Mouse (Mus musculus) embryonic facial prominence, embryonic 14.5 days (tissue): ENCODE data around the gene Dupd1. TPM values are rescaled to one million over a fixed set of nuclear protein-coding genes. Genes with fewer than 3 reads are reported as not detected.

Experiments used
- ATAC-seq: fragments of 200-750 bp; cut with Nextera tagmentation; 2 replicates; pipeline ENCODE4 v1.8.0; 2017; ENCODE audit warnings: low read depth, moderate number of reproducible peaks, moderate TSS enrichment
- DNase-seq: peaks from one replicate; pipeline ENCODE4 v3.0.0-alpha.2; 2015; ENCODE audit warnings: low spot score
- H3K27ac ChIP-seq: fragments of 300-500 bp; sonication (generic); replicated peaks from 2 replicates; pipeline ENCODE4 v1.5.1; 2014; ENCODE audit warnings: low read depth, mild to moderate bottlenecking, low read length, moderate library complexity
- H3K27me3 ChIP-seq: fragments of 300-500 bp; sonication (generic); replicated peaks from 2 replicates; pipeline ENCODE4 v1.6.1; 2014; ENCODE audit warnings: low read length; ENCODE audit not compliant: control insufficient read depth, insufficient read depth
- H3K36me3 ChIP-seq: fragments of 300-500 bp; sonication (generic); 2 replicates; pipeline ENCODE4 v1.6.1; 2014; ENCODE audit warnings: low read length, mixed read lengths; ENCODE audit not compliant: control insufficient read depth, insufficient read depth
- H3K4me1 ChIP-seq: fragments of 300-500 bp; sonication (generic); 2 replicates; pipeline ENCODE4 v1.6.1; 2014; ENCODE audit warnings: antibody characterized with exemption, low read length; ENCODE audit not compliant: control insufficient read depth, insufficient read depth
- H3K4me2 ChIP-seq: fragments of 300-500 bp; sonication (generic); 2 replicates; pipeline ENCODE4 v1.6.1; 2014; ENCODE audit warnings: low read depth, mild to moderate bottlenecking, low read length, moderate library complexity, mixed read lengths
- H3K4me3 ChIP-seq: fragments of 300-500 bp; sonication (generic); 2 replicates; pipeline ENCODE4 v1.5.1; 2014; ENCODE audit warnings: low read depth, mild to moderate bottlenecking, low read length
- H3K9ac ChIP-seq: fragments of 300-500 bp; sonication (generic); 2 replicates; pipeline ENCODE4 v1.6.1; 2014; ENCODE audit warnings: low read depth, mild to moderate bottlenecking, low read length, moderate library complexity, mixed read lengths
- H3K9me3 ChIP-seq: fragments of 300-500 bp; sonication (generic); 2 replicates; pipeline ENCODE4 v1.6.1; 2016; ENCODE audit warnings: low read length; ENCODE audit not compliant: control insufficient read depth
- WGBS: fragments of 180-500 bp; shearing (Covaris S2); extraction: QIAGEN DNeasy Blood & Tissue Kit; methylation state at CpG from one replicate; pipeline ENCODE4 v1.1.7; 2014; 5-methylcytosine and 5-hydroxymethylcytosine counted together
- polyA plus RNA-seq: library from polyadenylated mRNA; unstranded; fragments of >200 nt; fragmentation: Nextera tagmentation; extraction: Ambion mirVana; gene quantifications from 2 replicates; pipeline ENCODE4 v1.2.1, GENCODE M21; 2014

Dupd1 gene
- polyA plus RNA-seq, 1 experiment from 2014 or later = 0.95 TPM

DNA sequence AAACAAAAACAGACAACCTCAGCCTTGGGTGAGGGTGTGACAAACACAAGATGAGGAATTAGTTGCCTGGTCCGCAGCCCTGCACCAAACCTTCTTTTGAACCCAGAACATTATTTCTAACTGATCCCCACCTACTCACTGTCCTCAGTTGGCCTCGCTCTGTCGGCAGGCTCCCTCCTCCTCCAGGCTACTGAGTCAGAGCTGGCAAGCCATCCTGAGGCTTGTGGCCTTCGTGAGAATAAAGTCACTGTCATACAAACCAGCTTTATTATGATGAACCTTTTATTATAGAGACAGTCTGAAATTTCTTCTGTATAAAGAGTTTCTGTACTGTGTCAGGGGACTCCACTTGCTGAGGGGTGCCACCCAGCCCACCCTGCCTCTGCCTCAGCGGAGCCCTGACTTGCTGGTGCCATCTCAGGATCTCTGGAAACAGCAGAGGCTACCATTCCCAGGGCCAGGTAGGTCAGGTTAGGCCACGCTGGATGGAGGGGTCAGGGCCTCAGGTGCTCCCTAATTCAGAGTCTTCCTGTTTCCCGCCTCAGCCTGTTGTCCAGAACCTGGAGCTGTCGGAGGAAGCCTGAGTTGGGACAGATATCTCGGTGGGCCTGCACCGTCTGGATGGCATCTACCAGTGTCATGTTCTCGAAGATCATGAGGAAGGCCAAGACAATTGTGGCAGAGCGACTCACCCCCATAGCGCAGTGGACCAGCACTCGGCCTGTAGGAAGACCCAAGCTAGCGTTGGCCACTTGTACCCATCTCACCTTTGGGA, 18.9 kb upstream of the Dupd1 start:
- Histone ChIP-seq H3K4me1 (no peaks in the 10 kb centered on the region), H3K4me2 (no peak overlapping the region), H3K9ac (no peak overlapping the region), H3K27ac (no peak overlapping the region), H3K36me3 (no peaks in the 10 kb centered on the region), H3K27me3 (no peaks in the 10 kb centered on the region), H3K4me3 (no peak overlapping the region), H3K9me3 (peaks cover 4% of the 10 kb centered on the region; the same call in 1 of the 2 replicates)
- 89% methylated on average over 15 of the region's 15 CpGs for WGBS
- ATAC-seq (no peak), DNase-seq (no peak)

- 91% methylated on average over 4 of the region's 4 CpGs for WGBS
- H3K9ac ChIP-seq = no peak overlapping the region
- H3K36me3 ChIP-seq = no peaks in the 10 kb centered on the region
- no peak overlapping the region for H3K4me3 ChIP-seq
- ATAC-seq = no peak
- H3K4me2 ChIP-seq = no peak overlapping the region
- no peak overlapping the region for H3K27ac ChIP-seq
- H3K27me3 ChIP-seq = no peaks in the 10 kb centered on the region
- DNase-seq = no peak
- H3K9me3 ChIP-seq = peaks cover 4% of the 10 kb centered on the region; the same call in 1 of the 2 replicates
- no peaks in the 10 kb centered on the region for H3K4me1 ChIP-seq
Measured at GRCm38 (mm10) chr14:21729936-21730335, 15.6 kb upstream of the Dupd1 start.

- Histone ChIP-seq H3K9me3 (peaks cover 4% of the 10 kb centered on the region; the same call in 1 of the 2 replicates), H3K4me3 (no peak overlapping the region), H3K4me1 (no peaks in the 10 kb centered on the region), H3K27me3 (no peaks in the 10 kb centered on the region), H3K36me3 (no peaks in the 10 kb centered on the region), H3K9ac (no peak overlapping the region), H3K4me2 (no peak overlapping the region), H3K27ac (no peak overlapping the region)
- DNase-seq (no peak), ATAC-seq (no peak)
- WGBS = 60% methylated on average over 6 of the region's 6 CpGs
Measured at GRCm38 (mm10) chr14:21729031-21729732, 14.8 kb upstream of the Dupd1 start.

DNA sequence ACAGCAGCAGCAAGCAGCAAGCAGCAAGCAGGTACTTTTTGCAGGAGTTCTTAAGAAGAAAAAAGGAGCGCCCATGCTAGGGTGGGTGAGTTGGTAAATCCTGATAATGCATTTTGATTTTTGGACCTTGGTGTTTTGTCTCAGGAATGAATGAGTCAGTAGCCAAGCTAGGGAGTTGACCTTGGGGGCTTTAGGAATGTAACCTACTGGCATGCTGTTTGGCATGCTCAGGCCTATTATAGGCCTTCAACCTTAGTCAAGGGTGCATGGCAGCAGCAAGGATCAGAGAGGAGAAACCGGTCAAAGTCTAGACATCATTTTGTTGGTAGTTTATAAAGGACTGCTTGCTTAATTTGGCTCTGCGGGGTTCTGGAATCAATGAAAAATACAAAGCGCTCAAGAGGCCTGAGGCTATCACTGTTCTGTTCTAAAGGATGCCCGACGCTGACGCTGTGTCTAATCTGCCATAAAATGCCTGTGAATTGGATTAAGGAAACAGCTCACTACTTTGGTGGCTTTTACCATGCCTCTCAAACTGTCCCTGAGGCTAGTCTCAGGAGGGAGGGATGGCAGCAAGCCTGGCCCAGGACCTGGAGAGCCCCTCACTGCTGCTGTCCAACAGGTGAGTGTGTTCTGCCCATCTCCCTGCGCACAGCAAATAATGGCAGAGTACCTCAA, 7.8 kb upstream of the Dupd1 start:
- no peaks in the 10 kb centered on the region for H3K36me3 ChIP-seq
- WGBS = 56% methylated on average over 8 of the region's 8 CpGs
- no peaks in the 10 kb centered on the region for H3K27me3 ChIP-seq
- ATAC-seq (no peak), DNase-seq (peak; percentile 22)
- no peak overlapping the region for H3K9ac ChIP-seq
- no peak overlapping the region for H3K4me2 ChIP-seq
- H3K9me3 ChIP-seq = peaks cover 7% of the 10 kb centered on the region; the same call in 1 of the 2 replicates
- H3K4me3 ChIP-seq = no peak overlapping the region
- no peak overlapping the region for H3K27ac ChIP-seq
- H3K4me1 ChIP-seq = no peaks in the 10 kb centered on the region

GRCm38 (mm10) chr14:21720430-21721205, 6.2 kb upstream of the Dupd1 start:
- peaks cover 4% of the 10 kb centered on the region; the same call in 1 of the 2 replicates for H3K4me1 ChIP-seq
- 54% methylated on average over 4 of the region's 4 CpGs for WGBS
- H3K4me3 ChIP-seq = no peak overlapping the region
- no peak overlapping the region for H3K27ac ChIP-seq
- no peak overlapping the region for H3K4me2 ChIP-seq
- H3K9ac ChIP-seq = no peak overlapping the region
- no peaks in the 10 kb centered on the region for H3K27me3 ChIP-seq
- H3K36me3 ChIP-seq = no peaks in the 10 kb centered on the region
- ATAC-seq = no peak
- DNase-seq = no peak
- H3K9me3 ChIP-seq = peaks cover 7% of the 10 kb centered on the region; the same call in 1 of the 2 replicates

- peaks cover 7% of the 10 kb centered on the region; the same call in 1 of the 2 replicates for H3K9me3 ChIP-seq
- 24% methylated on average over 17 of the region's 17 CpGs for WGBS
- no peaks in the 10 kb centered on the region for H3K36me3 ChIP-seq
- no peaks in the 10 kb centered on the region for H3K27me3 ChIP-seq
- ATAC-seq = peak; percentile 50; the same call in 1 of the 2 replicates
- peaks cover 4% of the 10 kb centered on the region; the same call in 1 of the 2 replicates for H3K4me1 ChIP-seq
- no peak overlapping the region; the same call in 1 of the 2 replicates for H3K4me2 ChIP-seq
- H3K27ac ChIP-seq = 0 out of 2 replicates have a peak overlapping the region, but pooled peaks have one; percentile 12
- DNase-seq = peak; percentile 47
- H3K9ac ChIP-seq = no peak overlapping the region
- H3K4me3 ChIP-seq = no peak overlapping the region
Measured at GRCm38 (mm10) chr14:21719646-21720383, 5.4 kb upstream of the Dupd1 start.

DNA sequence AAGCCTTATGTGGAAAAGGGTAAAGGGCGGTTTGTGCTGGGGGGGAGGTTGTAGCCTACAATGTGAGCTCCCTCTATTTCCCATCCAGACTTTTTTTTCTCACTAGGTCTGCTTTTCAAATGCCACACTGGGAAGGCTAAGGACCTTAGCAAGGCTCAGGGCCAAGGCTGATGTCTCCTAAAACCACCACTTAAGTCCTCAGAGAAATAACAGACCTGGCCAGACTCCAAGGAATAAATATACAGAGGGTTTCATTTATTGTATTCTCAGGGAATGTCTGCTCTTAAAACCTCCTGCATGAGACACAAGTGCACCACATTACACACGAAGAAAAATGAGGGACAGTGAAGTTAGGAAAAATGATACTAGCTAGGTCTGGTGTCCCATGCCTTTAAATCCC, 3.1 kb downstream of the Dupd1 start:
- H3K27me3 ChIP-seq = no peaks in the 10 kb centered on the region
- H3K36me3 ChIP-seq = no peaks in the 10 kb centered on the region
- ATAC-seq (no peak), DNase-seq (peak; percentile 80)
- no peak overlapping the region for H3K4me3 ChIP-seq
- H3K4me1 ChIP-seq = peaks cover 30% of the 10 kb centered on the region
- H3K27ac ChIP-seq = peak overlapping the region; percentile 67
- no peak overlapping the region for H3K9ac ChIP-seq
- WGBS = 34% methylated on average over 2 of the region's 2 CpGs
- H3K4me2 ChIP-seq = no peak overlapping the region
- H3K9me3 ChIP-seq = no peaks in the 10 kb centered on the region
